Mouse (Mus musculus) myocyte (in vitro differentiated cells): ENCODE data around the gene Tra2b.
"Not testable (repeated sequence)": the region's sequence is repeated elsewhere in the genome, so short reads cannot be mapped to it uniquely, and the experiment has no call there.

ENCODE experiments used
- MAX ChIP-seq: IDR thresholded peaks from one replicate; pipeline ENCODE4 v1.6.1; 2011; ENCODE audit warnings: low read depth, mild to moderate bottlenecking, control low read depth
- MYOD1 ChIP-seq, 3 experiments: IDR thresholded peaks; one replicate each; pipeline ENCODE4 v1.6.1; 2011; ENCODE audit warnings: control low read depth in 2 of 3, low read depth in 2 of 3, mild to moderate bottlenecking in 2 of 3, moderate library complexity in 1 of 3; ENCODE audit not compliant: insufficient read length in 2 of 3, control insufficient read depth in 1 of 3

- not testable (repeated sequence) for TF ChIP-seq MAX; MYOD1 (IDR thresholded peaks at IDR 0.05; ENCODE audit: control insufficient read depth in 1 of 3, insufficient read length in 2 of 3, low read depth in 2 of 3)
Observed at GRCm38 (mm10) chr16:22230276-22230675, 35.5 kb downstream of the Tra2b start.
